Comparison of ENCODE assay signal across 15 mouse cellular contexts in the genomic region with DNA sequence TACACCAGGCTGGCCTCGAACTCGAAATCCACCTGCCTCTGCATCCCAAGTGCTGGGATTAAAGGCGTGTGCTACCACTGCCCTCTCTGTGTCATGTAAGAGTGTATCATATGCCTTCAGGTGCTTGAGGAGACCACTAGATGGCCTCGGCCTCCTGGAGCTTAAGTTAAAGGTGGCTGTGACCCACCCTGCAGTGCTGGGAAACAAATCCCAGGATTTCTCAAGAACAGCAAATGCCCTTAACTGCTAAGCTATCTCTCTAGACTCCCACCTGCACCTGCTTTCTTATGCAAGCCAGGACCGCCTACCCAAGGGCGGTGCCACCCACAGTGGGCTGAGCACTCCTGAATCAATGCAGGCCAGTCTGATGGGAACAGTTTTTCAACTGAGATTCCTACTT. TPM values are rescaled to one million over a fixed set of nuclear protein-coding genes. Genes with fewer than 3 reads are reported as not detected.
DNase-seq lines count a peak whose midpoint lies in the region; ATAC-seq and TF ChIP-seq lines count a peak whose summit lies in the region.
"Had no signal": no experiment of that assay in that cellular context is flagged by ENCODE, and none has a peak within 500 bp of the region (broad histone marks: within the 10 kb centered on the region; RNA-seq: fewer than 3 reads in every experiment).

No protein-coding gene starts in this region.

- peaks cover 13% of the 10 kb centered on the region for H3K36me3 ChIP-seq in kidney, adult 2 months (ENCODE audit: control insufficient read depth, insufficient read depth, low read length)
- 0 out of 2 replicates have a peak, but pooled peaks cover 4% of the 10 kb centered on the region for H3K36me3 ChIP-seq in E14TG2a.4 (ENCODE audit: insufficient read depth, low read length)
- H3K36me3 ChIP-seq in liver, embryonic 14.5 days (replicated peaks; ENCODE audit: control insufficient read depth, insufficient read depth, low read depth): peaks cover 64% of the 10 kb centered on the region
- H3K36me3 ChIP-seq: forebrain, embryonic 12.5 days had no signal

- TF ChIP-seq CTCF in kidney, adult 2 months (conservative IDR thresholded peaks at IDR 0.05; ENCODE audit: insufficient read depth, insufficient read length, low read depth, low read length): peak; percentile 40
- peak; percentile 24; the same call in 1 of the 2 replicates for TF ChIP-seq CTCF in E14TG2a.4 (conservative IDR thresholded peaks at IDR 0.05; ENCODE audit: low read length)
- peak; percentile 42 for TF ChIP-seq CTCF in Patski (IDR thresholded peaks at IDR 0.05)
- TF ChIP-seq CTCF in liver, embryonic 14.5 days (IDR thresholded peaks at IDR 0.05; ENCODE audit: low read depth): peak; percentile 53

- no peak overlapping the region for H3K9ac ChIP-seq in liver, embryonic 14.5 days (replicated peaks)
- H3K9ac ChIP-seq: forebrain, embryonic 12.5 days; kidney, embryonic 15.5 days; neural tube, embryonic 13.5 days had no signal

- no peak for DNase-seq in kidney, adult 2 months
- DNase-seq in kidney, postnatal 25 days: no peak
- DNase-seq in Patski (ENCODE audit: low read depth, low spot score): no peak
- no peak for DNase-seq in liver, embryonic 14.5 days (ENCODE audit: low read depth in 3 of 3, low spot score in 3 of 3)
- no peak for DNase-seq in cerebellum, adult 9-10 months
- DNase-seq in adrenal gland, adult 8-10 months: no peak
- DNase-seq in spleen, postnatal 4 days (ENCODE audit: low spot score in 2 of 2): no peak
- DNase-seq: gastrocnemius, postnatal 36 days; thymus, postnatal 14 days had no signal

- 83% methylated on average over 6 of the region's 6 CpGs for WGBS in kidney, adult 2 months
- 76% methylated on average over 6 of the region's 6 CpGs for WGBS in liver, embryonic 14.5 days (ENCODE audit: insufficient replicate concordance)

- no peak overlapping the region for H3K4me3 ChIP-seq in kidney, adult 2 months (ENCODE audit: insufficient read depth, low read depth, low read length)
- H3K4me3 ChIP-seq in E14TG2a.4 (replicated peaks; ENCODE audit: low read length): no peak overlapping the region
- H3K4me3 ChIP-seq in liver, embryonic 14.5 days (ENCODE audit: insufficient read depth in 1 of 2, low read depth in 2 of 2, low read length in 2 of 2): no peak overlapping the region
- H3K4me3 ChIP-seq: forebrain, embryonic 12.5 days; hindbrain, embryonic 10.5 days; kidney, embryonic 15.5 days; megakaryocyte, embryonic 14.5 days; neural tube, embryonic 13.5 days had no signal

- POLR2A ChIA-PET in Patski (lab: Charles Lee): interaction anchor here (0.8 kb wide), 1 partner anchor 29 kb away, joined by 3 read pairs; no protein-coding TSS in a partner anchor

- no peak overlapping the region for H3K4me2 ChIP-seq in liver, embryonic 14.5 days (ENCODE audit: low read depth)
- H3K4me2 ChIP-seq: forebrain, embryonic 12.5 days; kidney, embryonic 15.5 days; neural tube, embryonic 13.5 days had no signal

- CTCF ChIA-PET in Patski (lab: Charles Lee): interaction anchor here (1.4 to 1.5 kb wide), 4 partner anchors 9 to 57 kb away, joined by 3 to 5 read pairs (median 4); partner anchors contain the start of gene Sugt1

- no peak for TF ChIP-seq POLR2A in kidney, adult 2 months (IDR thresholded peaks at IDR 0.05; ENCODE audit: low read depth, low read length)

- in situ Hi-C loops in Patski (cut with MboI; ENCODE audit: low pct_unique_long_range_greater_than_20kb): loop anchor here (5.0 kb wide), 1 partner anchor 87 kb away; no protein-coding TSS in a partner anchor

- H3K4me1 ChIP-seq in kidney, adult 2 months (ENCODE audit: control insufficient read depth, insufficient read depth, low read length): peaks cover 4% of the 10 kb centered on the region; the same call in 1 of the 2 replicates
- peaks cover 31% of the 10 kb centered on the region for H3K4me1 ChIP-seq in E14TG2a.4 (replicated peaks; ENCODE audit: low read depth, low read length)
- 0 out of 4 replicates have a peak, but pooled peaks cover 0 to 2% of the 10 kb centered on the region in 2 experiments for H3K4me1 ChIP-seq in liver, embryonic 14.5 days (replicated peaks; ENCODE audit: control insufficient read depth in 2 of 2, insufficient read depth in 2 of 2, low read length in 1 of 2)
- H3K4me1 ChIP-seq: forebrain, embryonic 12.5 days; hindbrain, embryonic 10.5 days; kidney, embryonic 15.5 days; neural tube, embryonic 13.5 days had no signal

- ATAC-seq in Patski: no peak
- ATAC-seq in liver, embryonic 14.5 days (ENCODE audit: insufficient read depth): no peak

- H3K27me3 ChIP-seq in kidney, adult 2 months (replicated peaks; ENCODE audit: control insufficient read depth, insufficient read depth, low read length): no peaks in the 10 kb centered on the region
- no peaks in the 10 kb centered on the region for H3K27me3 ChIP-seq in E14TG2a.4 (ENCODE audit: insufficient read depth, low read length)
- H3K27me3 ChIP-seq in Patski: no peaks in the 10 kb centered on the region
- no peaks in the 10 kb centered on the region for H3K27me3 ChIP-seq in liver, embryonic 14.5 days (ENCODE audit: control insufficient read depth, insufficient read depth, low read length)
- H3K27me3 ChIP-seq: forebrain, embryonic 12.5 days; kidney, embryonic 15.5 days; megakaryocyte, embryonic 14.5 days; neural tube, embryonic 13.5 days had no signal

- H3K27ac ChIP-seq in kidney, adult 2 months (ENCODE audit: insufficient read depth, low read depth, low read length): no peak overlapping the region
- no peak overlapping the region for H3K27ac ChIP-seq in liver, embryonic 14.5 days
- H3K27ac ChIP-seq: forebrain, embryonic 12.5 days; hindbrain, embryonic 10.5 days; kidney, embryonic 15.5 days; neural tube, embryonic 13.5 days had no signal

- no peaks in the 10 kb centered on the region for H3K9me3 ChIP-seq in E14TG2a.4 (ENCODE audit: low read length)
- H3K9me3 ChIP-seq in liver, embryonic 14.5 days (ENCODE audit: control insufficient read depth, low read length): no peaks in the 10 kb centered on the region
- H3K9me3 ChIP-seq: forebrain, embryonic 12.5 days; hindbrain, embryonic 10.5 days; kidney, embryonic 15.5 days; megakaryocyte, embryonic 14.5 days; neural tube, embryonic 13.5 days had no signal

- no peak for TF ChIP-seq EP300 in liver, embryonic 14.5 days (IDR thresholded peaks at IDR 0.05; ENCODE audit: low read depth)

RNA-seq across cellular contexts. Expression of gene Sugt1, which starts 22.7 kb away (rescaled TPM):
- polyA plus RNA-seq in kidney, adult 2 months (2012; rRNA removed): 6.8 and 10.6 TPM in 2 replicates
- 183 TPM for polyA plus RNA-seq in Patski (2021)
- 3.0 and 15.2 TPM in 2 replicates for polyA plus RNA-seq in liver, embryonic 14.5 days (2012; rRNA removed)
- 44.7 and 48.5 TPM in 2 replicates for polyA plus RNA-seq in liver, embryonic 14.5 days (2014; fragmentation: Nextera tagmentation; extraction: Ambion mirVana)
- total RNA-seq in adrenal gland, adult 8-10 months (2022): 100 to 1,000 TPM in 1 of 4 experiments, 10 to 100 TPM in 3; 79.3 to 118 (median 93.0) TPM
